Mouse (Mus musculus) liver, embryonic 11.5 days (tissue): ENCODE results near the gene Sh3rf1. TPM values are rescaled to one million over a fixed set of nuclear protein-coding genes. Genes with fewer than 3 reads are reported as not detected.

Experiments
- ATAC-seq: fragments of 200-750 bp; cut with Nextera tagmentation; replicated peaks from 2 replicates; pipeline ENCODE4 v1.8.0; 2017; ENCODE audit warnings: moderate number of reproducible peaks, mild to moderate bottlenecking, moderate TSS enrichment, moderate library complexity; ENCODE audit not compliant: low FRiP score
- DNase-seq: peaks from one replicate; pipeline ENCODE4 v3.0.0-alpha.2; 2017; ENCODE audit warnings: low spot score
- H3K27ac ChIP-seq: fragments of 300-500 bp; sonication (generic); 2 replicates; pipeline ENCODE4 v1.5.1; 2014; ENCODE audit warnings: mild to moderate bottlenecking, low read depth, low read length, control low read depth
- H3K27me3 ChIP-seq: fragments of 300-500 bp; sonication (generic); replicated peaks from 2 replicates; pipeline ENCODE4 v1.6.1; 2014; ENCODE audit warnings: low read length, mixed read lengths; ENCODE audit not compliant: control insufficient read depth, insufficient read depth
- H3K36me3 ChIP-seq: fragments of 300-500 bp; sonication (generic); 2 replicates; pipeline ENCODE4 v1.6.1; 2014; ENCODE audit warnings: mild to moderate bottlenecking, low read length, moderate library complexity, mixed read lengths; ENCODE audit not compliant: control insufficient read depth, insufficient read depth
- H3K4me1 ChIP-seq: fragments of 300-500 bp; sonication (generic); replicated peaks from 2 replicates; pipeline ENCODE4 v1.6.1; 2014; ENCODE audit warnings: low read length, mixed read lengths; ENCODE audit not compliant: control insufficient read depth, insufficient read depth
- H3K4me2 ChIP-seq: fragments of 300-500 bp; sonication (generic); 2 replicates; pipeline ENCODE4 v1.6.1; 2014; ENCODE audit warnings: mild to moderate bottlenecking, control low read depth, moderate library complexity
- H3K4me3 ChIP-seq: fragments of 300-500 bp; sonication (generic); 2 replicates; pipeline ENCODE4 v1.5.1; 2014; ENCODE audit warnings: low read depth, low read length, control low read depth
- H3K9ac ChIP-seq: fragments of 300-500 bp; sonication (generic); 2 replicates; pipeline ENCODE4 v1.6.1; 2014; ENCODE audit warnings: low read depth, low read length, control low read depth
- H3K9me3 ChIP-seq: fragments of 300-500 bp; sonication (generic); 2 replicates; pipeline ENCODE4 v1.6.1; 2016; ENCODE audit warnings: low read length, inconsistent platforms, mixed read lengths; ENCODE audit not compliant: control insufficient read depth
- WGBS: fragments of 180-500 bp; shearing (Covaris S2); extraction: QIAGEN DNeasy Blood & Tissue Kit; methylation state at CpG from one replicate; pipeline ENCODE4 v1.1.7; 2014; 5-methylcytosine and 5-hydroxymethylcytosine counted together
- polyA plus RNA-seq: library from polyadenylated mRNA; unstranded; fragments of >200 nt; fragmentation: Nextera tagmentation; extraction: Ambion mirVana; gene quantifications from 2 replicates; pipeline ENCODE4 v1.2.1, GENCODE M21; 2014

Gene Sh3rf1
- polyA plus RNA-seq, 1 experiment from 2014 or later, result 6.7 TPM

DNA sequence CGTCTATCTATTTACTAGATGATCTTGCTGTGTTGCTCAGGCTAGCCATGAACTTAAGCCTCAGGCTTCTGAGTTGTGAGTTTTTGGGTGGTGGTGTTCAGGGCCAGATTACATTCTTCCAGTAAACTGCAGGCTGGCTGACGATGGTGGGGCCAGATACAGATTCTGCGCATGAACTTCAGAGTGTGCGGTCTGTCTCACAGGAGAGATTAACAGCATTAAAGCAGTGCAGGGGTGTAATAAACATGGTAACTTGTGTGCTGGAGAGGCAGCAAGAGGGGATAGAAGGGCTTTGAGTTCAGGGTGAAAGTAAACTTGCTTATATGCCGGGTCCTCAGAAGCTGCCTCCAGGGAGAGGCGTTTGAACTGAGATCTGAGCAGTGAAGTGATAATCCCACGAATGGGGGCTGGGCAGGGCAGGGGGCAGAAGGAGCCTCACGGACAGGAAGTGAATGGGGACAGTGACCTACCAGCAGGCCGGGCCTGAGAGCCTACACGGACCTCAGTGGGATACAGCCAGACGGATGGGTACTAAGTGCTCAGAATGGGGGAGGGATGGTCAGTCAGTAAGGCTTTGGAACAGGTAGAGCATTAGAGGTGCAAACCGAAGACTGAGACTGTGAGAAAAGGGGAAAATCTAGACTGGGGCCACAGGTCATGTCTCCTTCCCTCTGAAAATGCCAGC, 6.0 kb downstream of the Sh3rf1 start:
- no peak for ATAC-seq
- H3K9ac ChIP-seq, result no peak overlapping the region
- no peak for DNase-seq
- H3K27ac ChIP-seq, result no peak overlapping the region
- no peak overlapping the region for H3K4me3 ChIP-seq
- H3K36me3 ChIP-seq, result no peaks in the 10 kb centered on the region
- no peaks in the 10 kb centered on the region for H3K27me3 ChIP-seq
- WGBS, result 50% methylated on average over 12 of the region's 12 CpGs
- H3K4me1 ChIP-seq, result peaks cover 11% of the 10 kb centered on the region; the same call in 1 of the 2 replicates
- H3K4me2 ChIP-seq, result no peak overlapping the region
- no peaks in the 10 kb centered on the region for H3K9me3 ChIP-seq

DNA sequence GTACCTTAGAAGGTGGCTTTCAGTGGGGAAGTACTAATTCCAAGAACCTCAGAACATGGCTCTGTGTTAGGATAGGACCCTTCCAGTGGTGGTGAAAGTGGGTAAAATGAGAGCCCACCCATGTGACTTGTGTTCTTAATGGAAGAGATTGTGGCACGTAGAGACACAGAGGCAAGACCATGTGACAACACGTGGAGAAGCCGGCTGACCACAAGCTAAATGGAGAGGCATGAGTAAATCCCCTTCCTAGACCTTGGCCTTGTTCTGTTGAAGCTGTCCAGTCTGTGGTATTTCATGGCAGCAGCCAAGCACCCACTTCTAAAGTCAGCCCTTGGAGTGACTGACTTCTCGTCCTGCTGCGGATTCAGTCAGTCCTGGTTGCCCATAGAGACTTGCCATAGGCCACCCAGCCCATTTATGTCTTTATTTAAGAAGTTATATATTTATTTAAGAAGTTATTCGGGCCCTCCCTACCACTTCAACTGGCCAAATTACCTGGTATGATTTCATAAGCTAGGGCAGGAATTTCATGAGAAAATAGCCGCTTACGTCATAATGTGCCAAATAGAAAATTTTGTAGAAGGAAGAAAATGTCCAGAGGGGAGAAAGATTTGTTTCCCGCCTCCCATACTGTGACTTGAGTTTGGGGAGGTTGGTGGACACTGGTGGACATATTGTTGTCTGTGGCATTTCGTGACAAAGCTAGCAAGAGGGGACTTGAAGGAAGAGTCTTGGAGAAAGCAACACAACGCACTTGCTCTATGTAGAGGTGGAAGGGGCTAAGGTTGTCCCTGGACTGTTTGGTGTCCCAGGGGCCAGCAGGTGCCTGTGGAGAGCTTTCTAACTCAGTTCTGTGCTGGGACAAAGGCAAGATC, 7.4 kb downstream of the Sh3rf1 start:
- Histone ChIP-seq H3K36me3 (no peaks in the 10 kb centered on the region), H3K9ac (no peak overlapping the region), H3K27me3 (no peaks in the 10 kb centered on the region), H3K4me3 (no peak overlapping the region), H3K9me3 (no peaks in the 10 kb centered on the region), H3K27ac (no peak overlapping the region), H3K4me2 (no peak overlapping the region), H3K4me1 (peaks cover 13% of the 10 kb centered on the region; the same call in 1 of the 2 replicates)
- ATAC-seq (no peak), DNase-seq (no peak)
- 87% methylated on average over 11 of the region's 11 CpGs for WGBS

DNA sequence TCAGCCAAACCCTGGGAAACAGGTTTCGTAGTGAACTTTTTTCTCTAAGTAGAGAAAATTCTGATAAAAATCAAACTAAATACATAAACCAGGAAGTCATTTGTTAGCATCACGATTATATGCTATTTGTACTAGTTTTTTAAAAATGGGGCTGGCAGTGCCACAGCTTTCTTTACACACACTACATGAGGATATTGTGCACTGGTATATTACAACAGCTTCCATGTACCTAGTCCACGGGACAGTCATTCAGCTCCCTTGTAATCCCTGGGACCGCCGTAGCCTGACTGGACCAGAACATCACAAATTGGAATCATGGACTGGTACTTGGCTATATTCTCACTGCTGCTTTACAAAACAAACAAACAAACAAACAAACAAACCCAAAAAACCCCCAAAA, 11.8 kb downstream of the Sh3rf1 start:
- DNase-seq (no peak), ATAC-seq (no peak)
- H3K4me3 ChIP-seq, result no peak overlapping the region
- 0 out of 2 replicates have a peak, but pooled peaks cover 13% of the 10 kb centered on the region for H3K4me1 ChIP-seq
- H3K36me3 ChIP-seq, result no peaks in the 10 kb centered on the region
- H3K9ac ChIP-seq, result no peak overlapping the region
- H3K9me3 ChIP-seq, result no peaks in the 10 kb centered on the region
- WGBS, result 82% methylated on average over 5 of the region's 5 CpGs
- H3K27me3 ChIP-seq, result no peaks in the 10 kb centered on the region
- H3K4me2 ChIP-seq, result no peak overlapping the region
- no peak overlapping the region for H3K27ac ChIP-seq

DNA sequence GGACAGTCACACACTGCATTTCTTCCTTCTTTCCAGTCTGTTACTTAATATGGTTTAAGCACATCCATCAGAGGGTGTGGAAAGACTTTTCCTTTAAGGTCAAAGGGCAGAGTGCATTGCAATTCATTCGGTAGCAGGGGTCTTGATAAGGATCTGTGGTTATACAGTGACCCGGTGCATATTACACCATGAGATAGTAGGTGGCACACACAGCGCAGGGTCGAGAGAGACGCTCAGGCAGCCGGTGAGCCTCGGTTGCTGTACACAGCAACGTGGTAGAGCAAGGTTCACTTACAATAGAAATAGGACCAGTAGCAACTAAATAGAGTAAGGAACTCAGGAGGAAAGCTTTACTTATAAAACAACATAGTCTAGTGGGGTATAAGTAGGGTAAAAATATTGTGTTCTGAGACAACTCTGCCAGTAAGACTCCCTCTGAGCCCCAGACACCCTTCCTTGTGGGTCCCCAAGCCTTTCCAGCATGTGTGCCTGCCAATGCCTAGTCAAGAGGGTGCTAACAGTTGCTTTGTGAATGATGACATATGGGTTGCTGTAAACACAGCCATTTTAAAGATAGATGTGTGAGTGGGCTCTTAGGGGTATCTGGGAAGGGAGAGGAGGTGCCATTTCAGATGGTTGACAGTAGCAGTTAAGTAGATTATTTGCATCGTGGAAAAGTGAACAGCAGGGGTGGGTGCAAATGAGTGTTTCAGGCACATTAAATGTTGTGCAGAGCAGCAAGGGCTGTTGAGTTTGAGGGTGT, 13.0 kb downstream of the Sh3rf1 start:
- no peak overlapping the region for H3K4me3 ChIP-seq
- WGBS, result 37% methylated on average over 9 of the region's 9 CpGs
- H3K9ac ChIP-seq, result no peak overlapping the region
- H3K27me3 ChIP-seq, result no peaks in the 10 kb centered on the region
- ATAC-seq (no peak; the same call in 1 of the 2 replicates), DNase-seq (no peak)
- no peaks in the 10 kb centered on the region for H3K9me3 ChIP-seq
- no peak overlapping the region for H3K4me2 ChIP-seq
- H3K36me3 ChIP-seq, result no peaks in the 10 kb centered on the region
- H3K4me1 ChIP-seq, result 0 out of 2 replicates have a peak, but pooled peaks cover 13% of the 10 kb centered on the region
- no peak overlapping the region for H3K27ac ChIP-seq

DNA sequence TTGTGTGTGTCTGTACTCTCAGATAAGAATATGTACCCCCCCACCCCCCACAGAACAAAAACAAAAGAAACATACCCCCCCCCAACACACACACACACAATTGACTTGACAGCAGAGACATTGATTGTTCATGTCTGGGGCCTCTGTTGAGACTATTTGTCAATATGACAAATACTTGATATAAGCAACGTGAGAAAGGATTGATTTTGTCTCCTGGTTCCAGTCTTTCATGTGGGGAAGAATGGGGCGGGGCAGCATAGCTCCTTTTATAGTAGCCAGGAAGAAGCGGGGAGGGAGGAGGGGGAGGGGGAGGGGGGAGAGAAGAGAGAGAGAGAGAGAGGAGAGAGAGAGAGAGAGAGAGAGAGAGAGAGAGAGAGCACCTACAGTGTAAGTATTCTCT, 15.9 kb downstream of the Sh3rf1 start:
- ATAC-seq (no peak), DNase-seq (no peak)
- Histone ChIP-seq H3K27ac (no peak overlapping the region), H3K9ac (no peak overlapping the region), H3K4me2 (no peak overlapping the region), H3K27me3 (no peaks in the 10 kb centered on the region), H3K36me3 (no peaks in the 10 kb centered on the region; the same call in 1 of the 2 replicates), H3K4me3 (no peak overlapping the region), H3K9me3 (no peaks in the 10 kb centered on the region; the same call in 1 of the 2 replicates), H3K4me1 (0 out of 2 replicates have a peak, but pooled peaks cover 13% of the 10 kb centered on the region)
- WGBS, result 68% methylated on average over 3 of the region's 3 CpGs

DNA sequence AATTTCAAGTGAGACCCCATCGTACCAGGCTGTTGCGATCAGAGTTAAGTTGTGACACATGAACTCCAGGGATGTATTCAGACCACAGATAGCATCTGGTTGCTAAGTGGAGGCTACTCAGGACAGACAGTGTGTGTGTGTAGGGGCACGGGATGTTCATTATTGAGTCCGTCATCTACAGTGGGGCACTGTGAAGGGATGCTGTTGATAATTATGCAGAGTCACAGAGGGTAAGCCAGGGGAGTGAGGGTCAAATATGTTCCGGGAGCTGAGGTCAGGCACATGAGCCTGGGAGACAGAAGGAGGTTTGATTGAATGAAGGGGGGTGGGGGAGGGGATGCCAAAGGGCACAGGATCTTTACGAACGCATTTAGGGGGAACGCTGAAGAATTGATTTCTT, 17.6 kb downstream of the Sh3rf1 start:
- Histone ChIP-seq H3K9me3 (no peaks in the 10 kb centered on the region; the same call in 1 of the 2 replicates), H3K4me1 (0 out of 2 replicates have a peak, but pooled peaks cover 7% of the 10 kb centered on the region), H3K27me3 (no peaks in the 10 kb centered on the region), H3K9ac (no peak overlapping the region), H3K27ac (no peak overlapping the region), H3K36me3 (no peaks in the 10 kb centered on the region; the same call in 1 of the 2 replicates), H3K4me3 (no peak overlapping the region), H3K4me2 (no peak overlapping the region)
- DNase-seq (no peak), ATAC-seq (no peak)
- WGBS, result 81% methylated on average over 8 of the region's 8 CpGs

DNA sequence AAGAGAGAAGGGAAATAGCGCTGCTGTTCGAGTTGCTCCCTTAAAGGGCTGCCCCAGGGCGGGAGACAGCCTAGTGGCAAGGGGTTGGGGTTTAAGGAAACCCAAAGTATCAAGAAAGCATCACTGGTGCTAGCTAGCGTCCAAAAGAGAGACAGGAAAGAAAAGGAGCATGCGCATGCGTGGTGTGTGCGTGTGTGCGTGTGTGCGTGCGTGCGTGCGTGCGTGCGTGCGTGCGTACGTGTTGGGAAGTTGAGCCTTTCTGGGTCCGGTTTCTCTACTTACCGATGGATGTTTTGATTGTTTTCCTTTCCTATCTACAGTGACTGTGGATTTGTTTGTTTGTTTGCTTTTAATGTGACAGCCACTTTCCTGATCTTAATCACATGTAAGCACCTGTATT, 19.2 kb downstream of the Sh3rf1 start:
- Histone ChIP-seq H3K36me3 (no peaks in the 10 kb centered on the region; the same call in 1 of the 2 replicates), H3K4me2 (no peak overlapping the region), H3K9me3 (no peaks in the 10 kb centered on the region; the same call in 1 of the 2 replicates), H3K27ac (no peak overlapping the region), H3K4me1 (no peaks in the 10 kb centered on the region), H3K4me3 (no peak overlapping the region), H3K27me3 (no peaks in the 10 kb centered on the region), H3K9ac (no peak overlapping the region)
- ATAC-seq (no peak), DNase-seq (no peak)
- WGBS, result 95% methylated on average over 19 of the region's 19 CpGs

DNA sequence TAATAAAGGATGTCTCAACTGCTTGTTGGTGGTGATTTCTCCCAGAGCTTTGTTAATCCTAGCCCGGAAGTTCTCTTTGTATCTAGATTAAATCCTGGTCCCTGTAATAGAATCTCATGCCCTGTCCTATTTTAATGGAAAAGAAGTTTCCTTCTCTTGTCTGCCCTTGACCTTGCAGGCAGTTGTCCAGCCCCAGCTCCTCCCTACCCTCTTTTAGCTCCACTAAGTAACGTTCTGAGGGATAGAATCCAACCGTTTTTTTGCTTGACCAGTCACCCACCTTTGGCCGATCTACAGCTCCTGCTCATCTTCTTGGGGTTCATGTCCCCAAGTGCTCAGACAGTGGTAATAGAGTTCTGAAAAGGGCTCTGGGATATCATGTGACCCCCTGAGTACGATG, 19.8 kb downstream of the Sh3rf1 start:
- Histone ChIP-seq H3K4me1 (no peaks in the 10 kb centered on the region), H3K27me3 (no peaks in the 10 kb centered on the region), H3K4me2 (no peak overlapping the region), H3K9me3 (no peaks in the 10 kb centered on the region; the same call in 1 of the 2 replicates), H3K4me3 (no peak overlapping the region), H3K36me3 (no peaks in the 10 kb centered on the region; the same call in 1 of the 2 replicates), H3K9ac (no peak overlapping the region), H3K27ac (no peak overlapping the region)
- no peak for DNase-seq
- 85% methylated on average over 5 of the region's 5 CpGs for WGBS
- no peak for ATAC-seq
